Mouse (Mus musculus) neutrophil, adult 59 days (primary cell): ENCODE data around the gene Pwp1. TPM values are rescaled to one million over a fixed set of nuclear protein-coding genes. Genes with fewer than 3 reads are reported as not detected.

Experiments used
- total RNA-seq, 2 experiments: library from RNA; stranded (reverse); gene quantifications; 1 replicate in 1 of 2; 2 replicates in 1 of 2; pipeline ENCODE4 v1.2.4; 2023

Gene Pwp1
- total RNA-seq, result 10 to 100 TPM; 29.2 to 32.5 TPM

GRCm38 (mm10) chr10:85829085-85829853 lies at the start of gene Pwp1:
Pwp1 (plus strand) TSS chr10:85829494.

GRCm38 (mm10) chr10:85916498-85917309 lies 87.4 kb downstream of the Pwp1 start, which contains the start of gene Prdm4:
Prdm4 (minus strand) TSS chr10:85917142.

GRCm38 (mm10) chr10:85927676-85928445 lies 98.6 kb downstream of the Pwp1 start, which contains the start of gene Ascl4:
Ascl4 (plus strand) TSS chr10:85927681.

Other genes starting within 250 kb of the Pwp1 start
- gene Prdm4, start 87.6 kb downstream of the Pwp1 start, total RNA-seq, result 10 to 100 TPM; 32.0 to 33.0 TPM
- not detected for gene Ascl4, start 98.2 kb downstream of the Pwp1 start, total RNA-seq
- 10 to 100 TPM; 39.5 to 39.9 TPM for gene Rtcb, start 128.3 kb downstream of the Pwp1 start, total RNA-seq
- not detected for gene Bpifc, start 182.4 kb downstream of the Pwp1 start, total RNA-seq
- 10 to 100 TPM; 21.9 to 24.1 TPM for gene Fbxo7, start 192.5 kb downstream of the Pwp1 start, total RNA-seq